Mouse (Mus musculus) C2C12 (cell line): ENCODE results near the gene Gss.

Experiments
- CEBPB ChIP-seq: IDR thresholded peaks from one replicate; pipeline ENCODE4 v1.6.1; 2011; ENCODE audit warnings: low read depth, mild to moderate bottlenecking, control low read depth, moderate library complexity
- CTCF ChIP-seq: IDR thresholded peaks from one replicate; pipeline ENCODE4 v1.5.1; 2011; ENCODE audit not compliant: control insufficient read depth, insufficient read depth, insufficient read length
- MAX ChIP-seq: IDR thresholded peaks from one replicate; pipeline ENCODE4 v1.6.1; 2011; ENCODE audit warnings: mild to moderate bottlenecking, control low read depth
- USF1 ChIP-seq: IDR thresholded peaks from one replicate; pipeline ENCODE4 v1.6.1; 2011; ENCODE audit warnings: low read depth, mild to moderate bottlenecking, control low read depth, moderate library complexity

DNA sequence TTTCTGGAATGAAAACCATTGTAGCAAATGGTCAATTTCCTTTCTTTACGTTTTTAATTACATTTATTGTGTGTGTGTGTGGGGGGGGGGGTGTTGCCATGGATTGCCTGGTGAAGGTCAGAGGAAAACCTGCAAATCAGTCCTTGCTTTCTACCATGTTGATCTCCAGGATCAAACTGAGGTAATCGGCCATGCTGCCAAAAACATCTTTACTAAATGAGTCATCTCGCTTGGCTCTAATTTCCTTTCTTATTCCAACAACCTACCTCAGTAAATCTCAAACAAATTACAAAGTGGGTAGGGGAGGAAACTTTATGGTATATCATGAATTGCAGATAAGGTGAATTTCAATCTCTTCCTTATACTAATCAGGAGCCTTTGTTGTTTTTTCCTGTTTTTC is 4.5 kb downstream of the Gss start:
- TF ChIP-seq CTCF (no peak), USF1 (no peak), MAX (no peak), CEBPB (no peak)
